8 mouse cellular contexts compared by ENCODE assay signal in the genomic region with DNA sequence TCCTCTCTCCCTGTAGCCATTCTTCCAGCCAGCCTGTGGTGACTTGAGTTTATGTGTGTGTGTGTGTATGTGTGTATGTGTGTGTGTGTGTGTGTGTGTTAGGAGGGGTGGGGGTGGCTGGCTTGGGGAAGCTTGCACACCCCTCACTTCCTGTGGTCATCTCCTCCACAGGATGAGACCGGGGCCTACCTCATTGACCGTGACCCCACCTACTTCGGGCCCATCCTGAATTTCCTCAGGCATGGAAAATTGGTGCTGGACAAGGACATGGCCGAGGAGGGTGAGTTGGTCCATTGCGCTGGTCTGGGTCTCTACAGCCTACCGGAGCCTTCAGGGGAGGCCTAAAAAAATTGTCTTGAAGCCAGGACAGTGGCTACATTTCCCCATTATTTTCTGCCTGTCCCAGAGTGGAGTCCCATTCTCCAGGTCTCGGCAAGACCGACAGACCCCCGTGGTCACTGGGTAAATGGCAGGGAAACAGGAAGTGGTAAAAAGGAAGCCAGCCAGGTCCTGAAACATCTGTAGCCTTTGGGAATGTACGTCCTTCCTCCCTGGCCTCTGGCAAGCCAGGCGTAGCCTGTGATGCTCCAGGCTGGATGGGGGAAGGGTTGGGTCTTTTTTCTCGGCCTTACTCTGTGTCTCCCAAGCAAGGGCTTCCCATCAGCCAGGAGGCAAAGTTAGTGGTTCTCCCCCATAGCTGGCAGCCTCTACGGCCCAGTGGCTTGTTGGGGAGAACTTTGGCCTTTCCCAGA. TPM values are rescaled to one million over a fixed set of nuclear protein-coding genes. Genes with fewer than 3 reads are reported as not detected.
DNase-seq lines count a peak whose midpoint lies in the region; ATAC-seq and TF ChIP-seq lines count a peak whose summit lies in the region.
"Had no signal": no experiment of that assay in that cellular context is flagged by ENCODE, and none has a peak within 500 bp of the region (broad histone marks: within the 10 kb centered on the region; RNA-seq: fewer than 3 reads in every experiment).

No protein-coding gene starts in this region.

- peak overlapping the region; percentile 74; the same call in 1 of the 2 replicates for H3K4me2 ChIP-seq in lung, postnatal 0 days (replicated peaks; ENCODE audit: low read depth, low read length)
- peak overlapping the region; percentile 89 for H3K4me2 ChIP-seq in heart, embryonic 14.5 days (ENCODE audit: low read length)

- no peak overlapping the region for H3K4me3 ChIP-seq in lung, postnatal 0 days (ENCODE audit: low read depth, low read length)
- peak overlapping the region in 1 of 2 experiments; percentile 66; a peak in 1 of 4 replicates for H3K4me3 ChIP-seq in heart, embryonic 14.5 days (ENCODE audit: control insufficient read depth in 1 of 2, insufficient read depth in 1 of 2, low read depth in 1 of 2, low read length in 2 of 2)
- H3K4me3 ChIP-seq in thymus, adult 2 months (ENCODE audit: control insufficient read depth, insufficient read depth, low read length), result no peak overlapping the region
- H3K4me3 ChIP-seq: megakaryocyte, embryonic 14.5 days had no signal

- H3K4me1 ChIP-seq in lung, postnatal 0 days (ENCODE audit: insufficient read depth, low read depth, low read length), result peaks cover 9% of the 10 kb centered on the region; the same call in 1 of the 2 replicates
- peaks cover 6 to 7% of the 10 kb centered on the region in 2 experiments for H3K4me1 ChIP-seq in heart, embryonic 14.5 days (ENCODE audit: control insufficient read depth in 2 of 2, insufficient read depth in 2 of 2, low read length in 2 of 2)
- H3K4me1 ChIP-seq in thymus, adult 2 months (replicated peaks; ENCODE audit: control insufficient read depth, insufficient read depth, low read length), result peaks cover 14% of the 10 kb centered on the region

- no peaks in the 10 kb centered on the region for H3K9me3 ChIP-seq in lung, postnatal 0 days (ENCODE audit: low read length)
- H3K9me3 ChIP-seq in heart, embryonic 14.5 days (ENCODE audit: control insufficient read depth, low read length), result no peaks in the 10 kb centered on the region

- 67% methylated on average over 13 of the region's 13 CpGs for WGBS in lung, postnatal 0 days
- WGBS in heart, embryonic 14.5 days, result 72% methylated on average over 13 of the region's 13 CpGs
- WGBS in thymus, adult 2 months, result 85% methylated on average over 13 of the region's 13 CpGs

- no peak for DNase-seq in lung, postnatal 0 days (ENCODE audit: low spot score)
- DNase-seq in lung, postnatal 14 days, result no peak
- peak; percentile 58 for DNase-seq in kidney, postnatal 36 days
- DNase-seq in thymus, adult 2 months, result no peak
- DNase-seq in B cell, adult 2 months, result no peak
- no peak for DNase-seq in spleen, postnatal 36 days (ENCODE audit: low spot score in 2 of 2)

- no peak overlapping the region for H3K9ac ChIP-seq in lung, postnatal 0 days (replicated peaks; ENCODE audit: low read depth)
- no peak overlapping the region for H3K9ac ChIP-seq in heart, embryonic 14.5 days (ENCODE audit: low read length)

- no peak for TF ChIP-seq CTCF in lung, postnatal 0 days (IDR thresholded peaks at IDR 0.05)
- no peak for TF ChIP-seq CTCF in thymus, adult 2 months (IDR thresholded peaks at IDR 0.05; ENCODE audit: borderline replicate concordance, control insufficient read depth, extremely low read depth, insufficient read depth, low read length, poor library complexity)

- TF ChIP-seq EP300 in lung, postnatal 0 days (IDR thresholded peaks at IDR 0.05), result no peak

- H3K27ac ChIP-seq in lung, postnatal 0 days (ENCODE audit: low read length), result peak overlapping the region; percentile 75
- peak overlapping the region; percentile 21 to 66; a peak in 3 of 4 replicates for H3K27ac ChIP-seq in heart, embryonic 14.5 days (replicated peaks in 1 of 2; ENCODE audit: control insufficient read depth in 1 of 2, insufficient read depth in 1 of 2, low read depth in 2 of 2, low read length in 2 of 2)
- H3K27ac ChIP-seq in thymus, adult 2 months (ENCODE audit: control insufficient read depth, insufficient read depth, low read length), result no peak overlapping the region

- H3K36me3 ChIP-seq in lung, postnatal 0 days (ENCODE audit: insufficient read depth, low read length), result no peaks in the 10 kb centered on the region
- H3K36me3 ChIP-seq in heart, embryonic 14.5 days (ENCODE audit: control insufficient read depth, insufficient read depth, low read length), result peaks cover 10% of the 10 kb centered on the region
- no peaks in the 10 kb centered on the region for H3K36me3 ChIP-seq in thymus, adult 2 months (ENCODE audit: control insufficient read depth, insufficient read depth, low read length)

- no peaks in the 10 kb centered on the region for H3K27me3 ChIP-seq in lung, postnatal 0 days (replicated peaks; ENCODE audit: insufficient read depth, low read length)
- H3K27me3 ChIP-seq in heart, embryonic 14.5 days (ENCODE audit: control insufficient read depth, insufficient read depth, low read length), result peaks cover 3% of the 10 kb centered on the region; the same call in 1 of the 2 replicates
- no peaks in the 10 kb centered on the region; the same call in 1 of the 2 replicates for H3K27me3 ChIP-seq in thymus, adult 2 months (ENCODE audit: control insufficient read depth, insufficient read depth, low read length)

- no peak for TF ChIP-seq POLR2A in thymus, adult 2 months (IDR thresholded peaks at IDR 0.05; ENCODE audit: control insufficient read depth, extremely low read depth, insufficient read depth, low read length, poor library complexity)

- ATAC-seq in lung, postnatal 0 days, result peak; percentile 35
- ATAC-seq in heart, embryonic 14.5 days (ENCODE audit: insufficient number of reproducible peaks, insufficient read depth, low FRiP score, low read depth), result no peak

RNA-seq across cellular contexts. Expression of a gene that starts 1.7 kb away (rescaled TPM):
- 23.4 and 27.4 TPM in 2 replicates for polyA plus RNA-seq in lung, postnatal 0 days (2015; fragmentation: Nextera tagmentation; extraction: Ambion mirVana)
- 21.2 and 22.0 TPM in 2 replicates for polyA plus RNA-seq in heart, embryonic 14.5 days (2014; fragmentation: Nextera tagmentation; extraction: Ambion mirVana)
- polyA plus RNA-seq in thymus, adult 2 months (2012; rRNA removed), result 77.8 and 78.0 TPM in 2 replicates

RNA-seq across cellular contexts. Expression of a gene that starts 23.8 kb away (rescaled TPM):
- 4.1 TPM in 2 replicates for polyA plus RNA-seq in lung, postnatal 0 days (2015; fragmentation: Nextera tagmentation; extraction: Ambion mirVana)
- 1.9 and 2.2 TPM in 2 replicates for polyA plus RNA-seq in heart, embryonic 14.5 days (2014; fragmentation: Nextera tagmentation; extraction: Ambion mirVana)
- 188 and 195 TPM in 2 replicates for polyA plus RNA-seq in thymus, adult 2 months (2012; rRNA removed)

RNA-seq across cellular contexts. Expression of a gene that starts 24.3 kb away (rescaled TPM):
- 160 and 171 TPM in 2 replicates for polyA plus RNA-seq in lung, postnatal 0 days (2015; fragmentation: Nextera tagmentation; extraction: Ambion mirVana)
- 18.2 and 18.9 TPM in 2 replicates for polyA plus RNA-seq in heart, embryonic 14.5 days (2014; fragmentation: Nextera tagmentation; extraction: Ambion mirVana)
- 44.5 and 58.0 TPM in 2 replicates for polyA plus RNA-seq in thymus, adult 2 months (2012; rRNA removed)

RNA-seq across cellular contexts. Expression of a gene that starts 34.3 kb away (rescaled TPM):
- polyA plus RNA-seq in lung, postnatal 0 days (2015; fragmentation: Nextera tagmentation; extraction: Ambion mirVana), result not detected in 2 replicates
- not detected in 2 replicates for polyA plus RNA-seq in heart, embryonic 14.5 days (2014; fragmentation: Nextera tagmentation; extraction: Ambion mirVana)
- 0.46 and 0.50 TPM in 2 replicates for polyA plus RNA-seq in thymus, adult 2 months (2012; rRNA removed)

RNA-seq across cellular contexts. Expression of a gene that starts 38.4 kb away (rescaled TPM):
- 0.20 and 0.23 TPM in 2 replicates for polyA plus RNA-seq in lung, postnatal 0 days (2015; fragmentation: Nextera tagmentation; extraction: Ambion mirVana)
- 0.09 TPM in 1 of 2 replicates, not detected in the other for polyA plus RNA-seq in heart, embryonic 14.5 days (2014; fragmentation: Nextera tagmentation; extraction: Ambion mirVana)
- 0.39 and 1.5 TPM in 2 replicates for polyA plus RNA-seq in thymus, adult 2 months (2012; rRNA removed)

Comparison
In these comparisons a context has a peak if more than half of its experiments do, and no peak if none do; other contexts are left out.
1. DNase-seq: peak in kidney, postnatal 36 days (2 of 2); none in lung, postnatal 0 days (single experiment), lung, postnatal 14 days (single experiment), thymus, adult 2 months (single experiment), B cell, adult 2 months (0 of 2) and spleen, postnatal 36 days (0 of 2).
2. RNA of a gene that starts 23.8 kb away (polyA plus RNA-seq): 188 to 195 TPM in thymus, adult 2 months; 4.1 TPM in lung, postnatal 0 days and 1.9 to 2.2 TPM in heart, embryonic 14.5 days; every median in the first group is over 10 times any median in the second.